Mouse (Mus musculus) gastrocnemius, adult 18-20 months (tissue): ENCODE results near the gene Gabrg2. TPM values are rescaled to one million over a fixed set of nuclear protein-coding genes. Genes with fewer than 3 reads are reported as not detected.

ENCODE experiments used
- DNase-seq: peaks from one replicate; pipeline ENCODE4 v3.0.0; 2021; ENCODE audit warnings: low spot score
- long read RNA-seq, 2 experiments: library from polyadenylated mRNA; stranded (forward); transcript quantifications; one replicate each; pipeline ENCODE4 v2.0.0; 2021
- total RNA-seq, 2 experiments: library from RNA; stranded (reverse); gene quantifications; 2 replicates each; pipeline ENCODE4 v1.2.3; 2021

Gene Gabrg2
- total RNA-seq = under 1 TPM; 0.11 to 0.93 TPM
- long read RNA-seq, experiment 1 = 0 reads
- long read RNA-seq, experiment 2, partial matches to known transcripts = 0 of 2 reads
- long read RNA-seq, experiment 2, other reads (novel, unspliced or antisense) = 2 of 2 reads

- DNase-seq = no peak
Measured at GRCm38 (mm10) chr11:42000190-42001098, at the start of gene Gabrg2. TSS of gene Gabrg2 (minus strand) at chr11:42000857.

DNA sequence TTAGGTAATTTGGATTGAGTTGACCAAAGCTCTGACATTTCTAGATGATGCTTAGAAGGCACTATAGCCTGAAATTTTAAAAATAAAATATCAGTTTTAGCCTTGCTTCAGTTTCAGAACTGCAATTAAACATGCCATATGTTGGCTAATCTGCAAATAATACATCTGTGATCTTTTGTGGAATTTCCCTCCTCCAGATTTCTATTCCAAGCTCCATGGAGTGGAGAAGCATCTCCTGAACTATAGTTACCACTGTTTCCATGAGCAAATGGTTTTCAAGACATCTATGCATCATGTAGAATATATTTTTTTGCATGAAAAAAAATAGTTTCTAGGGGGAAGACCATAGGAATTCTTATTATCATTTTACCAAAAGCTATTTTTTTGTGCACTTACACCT lies 47.5 kb upstream of the Gabrg2 start:
- DNase-seq = no peak

DNA sequence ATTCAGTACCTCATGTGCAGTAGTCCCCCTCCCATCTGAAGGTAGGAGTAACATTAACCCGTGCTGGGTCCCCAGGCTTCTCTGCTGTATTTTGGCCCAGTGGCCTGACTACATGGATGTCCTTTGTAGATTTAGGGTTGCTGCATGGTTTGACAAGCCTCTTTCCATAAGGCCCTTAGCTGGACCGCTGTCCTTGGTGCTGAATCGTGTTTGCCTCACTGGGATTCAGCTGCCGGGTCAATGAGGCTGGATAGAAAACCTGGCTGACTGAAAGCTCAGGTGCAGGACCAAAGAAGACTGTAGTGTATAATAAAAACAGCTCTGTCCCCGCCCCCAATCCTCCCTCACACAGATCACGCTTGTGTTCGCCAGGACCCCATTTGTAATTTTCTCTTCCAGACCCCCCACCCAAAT lies 1.2 kb downstream of the Gabrg2 start:
- no peak for DNase-seq

- DNase-seq = no peak
Measured at GRCm38 (mm10) chr11:41980152-41980551, 20.5 kb downstream of the Gabrg2 start.

DNA sequence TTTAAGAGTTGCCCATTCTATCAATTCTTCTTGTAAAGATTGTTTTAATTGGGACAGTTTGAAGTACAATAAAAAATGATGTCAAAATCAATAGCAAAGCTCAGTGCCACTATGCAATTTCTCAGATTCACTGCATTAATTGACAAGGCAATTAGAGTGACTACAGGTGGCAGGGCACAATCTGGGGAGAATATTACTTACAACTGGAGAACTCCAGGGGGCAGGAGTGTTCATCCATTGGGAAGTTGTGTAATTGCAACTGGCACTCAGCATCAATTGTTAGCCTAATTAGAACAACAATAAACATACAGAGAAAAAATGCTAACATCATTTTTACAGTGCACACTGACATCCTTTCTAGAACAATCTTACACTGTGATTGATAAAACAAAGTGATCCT lies 32.1 kb downstream of the Gabrg2 start:
- DNase-seq = no peak

GRCm38 (mm10) chr11:41962706-41963105 lies 38.0 kb downstream of the Gabrg2 start:
- no peak for DNase-seq

DNA sequence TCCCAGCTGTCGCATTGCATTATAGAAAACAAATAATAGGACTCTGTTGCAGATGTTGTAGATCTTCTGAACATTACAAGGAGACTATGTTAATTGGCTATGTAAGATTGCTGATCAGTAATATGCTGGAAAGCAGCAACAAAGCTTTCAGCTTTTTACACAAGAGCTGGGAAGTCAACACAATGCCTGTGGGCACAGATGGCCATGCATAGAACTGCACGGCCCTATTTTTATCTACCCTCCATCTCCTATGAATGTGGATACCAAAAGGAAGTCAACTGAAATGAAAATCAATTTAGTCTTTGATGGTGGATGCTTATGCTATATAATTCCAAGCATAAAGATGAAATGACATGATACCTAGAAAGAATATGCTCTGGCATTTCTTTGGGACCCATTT lies 47.1 kb downstream of the Gabrg2 start:
- DNase-seq = no peak

GRCm38 (mm10) chr11:41951898-41952297 lies 48.8 kb downstream of the Gabrg2 start:
- DNase-seq = no peak

DNA sequence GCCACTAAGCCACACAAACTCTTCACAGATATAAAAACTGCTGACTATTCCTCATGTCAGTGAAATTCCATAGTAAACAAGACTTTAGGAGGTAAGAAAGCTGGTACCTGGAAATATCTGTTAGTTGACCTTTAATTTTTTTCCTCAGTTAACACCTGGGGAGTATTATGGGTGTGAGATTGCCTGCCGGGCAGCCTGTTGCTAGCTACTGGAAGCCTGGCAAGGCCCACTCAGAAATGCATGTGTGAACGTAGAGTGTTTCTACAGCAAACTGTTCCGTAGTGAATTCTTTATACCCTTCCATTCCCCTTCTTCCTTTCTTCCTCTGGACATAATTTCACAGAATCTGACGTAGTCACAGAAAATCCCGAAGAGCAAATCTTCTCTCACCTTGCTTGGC lies 55.2 kb downstream of the Gabrg2 start:
- DNase-seq = no peak

DNA sequence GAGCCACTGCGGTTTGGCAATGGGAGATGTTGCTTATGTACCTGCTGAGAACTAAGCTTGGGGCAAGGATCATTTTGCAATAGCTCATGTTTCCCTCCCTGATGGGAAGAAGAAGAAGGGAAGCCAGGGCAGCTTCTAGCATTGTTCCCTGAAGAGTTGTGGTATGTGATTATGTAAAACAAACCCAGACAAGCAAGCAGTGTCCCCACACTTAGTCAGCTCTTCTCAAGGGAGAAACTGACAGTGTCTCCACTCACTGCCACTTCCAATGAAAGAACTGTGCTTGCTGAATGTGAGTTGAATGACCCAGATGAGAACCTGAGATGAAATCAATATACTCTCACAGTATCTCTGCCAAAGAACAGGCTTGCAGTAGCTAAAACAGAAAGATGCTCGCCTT lies 62.7 kb downstream of the Gabrg2 start:
- DNase-seq = no peak

GRCm38 (mm10) chr11:41918864-41919263 lies 81.8 kb downstream of the Gabrg2 start:
- DNase-seq = no peak

DNA sequence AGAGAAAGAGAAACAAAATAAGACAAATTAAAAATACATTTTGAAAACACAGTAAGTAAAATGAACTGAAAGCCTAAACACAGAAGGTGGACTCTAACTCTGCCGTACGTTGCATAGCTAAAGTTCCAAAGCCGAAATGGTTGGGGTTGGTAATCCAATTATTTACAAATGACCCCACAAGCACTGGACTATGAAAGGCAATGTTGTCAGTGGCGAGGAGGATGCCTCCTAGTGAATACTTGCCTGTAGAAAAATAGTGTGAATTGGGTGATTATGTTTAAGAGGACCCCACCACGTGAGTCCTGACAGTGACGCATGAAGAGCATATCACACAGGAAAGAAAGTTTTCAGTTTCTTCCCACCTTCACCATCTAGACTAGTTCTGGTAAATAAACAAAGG lies 86.6 kb downstream of the Gabrg2 start:
- no peak for DNase-seq

- DNase-seq = no peak
Measured at GRCm38 (mm10) chr11:41903661-41904060, 97.0 kb downstream of the Gabrg2 start.

Other genes with a start within 250 kb of the Gabrg2 start
- 1 to 10 TPM; 1.2 TPM for gene Gabra1, start 182.1 kb upstream of the Gabrg2 start, total RNA-seq